Mouse (Mus musculus): ENCODE measurements around the gene Mettl24.
"Not testable (repeated sequence)": the region's sequence is repeated elsewhere in the genome, so short reads cannot be mapped to it uniquely, and the experiment has no call there.

The Mettl24 gene

DNA sequence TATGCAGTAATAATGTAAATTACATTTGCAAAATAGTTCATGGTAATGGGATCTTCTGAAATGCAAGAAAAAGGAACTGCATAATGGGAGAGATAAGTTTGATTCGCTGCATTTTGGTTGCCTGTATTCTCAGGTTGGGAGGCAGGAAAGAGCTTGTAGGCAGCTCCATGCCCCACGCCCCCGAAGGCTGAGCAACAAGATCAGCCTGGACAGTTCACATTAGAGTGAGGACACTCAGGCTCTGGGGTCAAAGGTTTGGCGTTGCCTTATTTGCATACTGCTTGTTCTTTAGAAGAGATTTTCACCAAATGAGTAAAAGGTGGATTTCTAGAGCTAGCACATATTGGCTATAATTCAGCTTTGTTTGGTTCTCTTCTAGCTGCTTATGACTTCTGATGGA, 123.1 kb downstream of the Mettl24 start:
- no peak for DNase-seq (ENCODE audit: low spot score in 2 of 2)

DNA sequence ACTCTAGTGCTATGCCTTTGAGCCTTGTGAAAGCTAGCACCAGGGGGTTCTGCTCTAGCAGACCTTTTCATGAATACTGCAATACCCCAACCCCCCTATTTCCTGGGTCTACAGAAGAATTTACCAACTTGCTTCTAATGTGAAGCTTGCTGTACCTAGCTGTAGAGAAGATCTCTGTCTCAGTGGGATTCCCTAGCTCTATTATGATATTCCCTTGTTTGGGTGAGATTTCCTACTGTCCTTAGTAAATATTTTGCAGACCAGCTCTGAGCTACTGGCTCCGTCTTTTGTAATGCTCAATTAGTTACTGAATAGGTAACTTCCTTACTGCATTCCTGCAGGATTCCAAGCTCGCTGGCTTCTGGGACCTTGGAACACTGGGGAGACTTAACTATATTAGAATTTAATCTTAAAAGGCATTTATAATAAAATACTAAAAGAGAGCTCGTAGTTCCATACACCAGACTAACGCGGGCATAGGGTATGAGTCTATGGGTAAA, 126.4 kb downstream of the Mettl24 start:
- not testable (repeated sequence) for DNase-seq (ENCODE audit: low spot score in 2 of 2)

DNA sequence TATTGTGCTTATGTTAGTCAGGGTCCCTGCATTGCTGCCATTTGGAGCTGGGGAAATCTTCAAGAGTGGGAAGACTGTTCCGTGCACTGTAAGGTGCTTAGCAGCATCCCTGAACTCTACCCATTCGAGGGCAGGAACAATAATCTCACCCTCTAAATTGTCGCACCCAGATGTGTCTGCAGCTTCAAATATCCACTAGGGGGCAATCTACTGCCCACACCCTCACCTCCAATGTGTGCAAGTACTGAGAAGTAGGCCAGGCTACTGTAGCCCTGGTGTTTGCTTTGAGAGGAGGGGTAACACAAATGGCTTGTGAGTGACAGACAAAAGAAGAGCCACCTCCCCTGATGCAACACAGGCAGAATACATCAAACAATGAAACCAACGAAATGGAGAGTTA, 130.5 kb downstream of the Mettl24 start:
- DNase-seq (ENCODE audit: low spot score in 2 of 2), result no peak

DNA sequence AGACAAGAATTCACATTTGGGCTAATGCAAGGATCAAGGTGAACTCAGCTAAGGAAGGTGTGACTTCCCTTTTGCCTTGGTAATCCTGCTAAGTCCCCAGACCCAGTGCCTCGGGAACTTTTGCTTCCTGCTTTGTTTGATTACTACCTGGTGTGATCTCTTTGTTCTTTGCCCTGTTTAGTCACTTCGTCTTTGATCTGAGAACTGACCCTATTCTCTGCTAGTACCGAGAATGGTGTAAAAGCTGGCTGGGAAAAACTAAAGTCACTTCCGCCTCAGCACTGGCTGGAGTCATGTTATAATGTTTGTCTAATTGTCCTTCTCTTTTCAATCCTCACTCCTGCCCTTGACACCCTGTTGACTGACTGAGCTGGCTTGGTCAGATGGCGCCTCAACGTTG, 133.4 kb downstream of the Mettl24 start:
- no peak for DNase-seq (ENCODE audit: low spot score in 2 of 2)

DNA sequence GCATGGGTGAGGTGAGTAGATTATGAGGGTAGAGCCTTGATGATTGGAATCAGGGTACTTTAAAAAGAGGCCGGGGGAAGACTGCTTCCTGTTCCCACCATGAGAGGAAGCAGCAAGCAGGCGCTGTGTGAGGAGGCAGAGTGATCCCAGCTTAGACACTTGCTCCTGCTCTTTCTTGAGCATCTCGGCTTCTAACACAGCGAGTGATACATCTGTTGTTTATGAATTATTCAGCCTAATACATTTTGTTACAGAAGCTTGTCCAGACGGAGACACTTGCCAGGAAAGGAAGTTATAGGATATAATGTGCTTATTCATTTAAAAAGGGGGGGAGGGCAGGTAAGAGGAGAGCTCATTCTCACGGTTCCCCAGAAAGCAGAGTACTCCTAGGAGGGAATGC, 142.9 kb downstream of the Mettl24 start:
- DNase-seq (ENCODE audit: low spot score in 2 of 2), result no peak

DNA sequence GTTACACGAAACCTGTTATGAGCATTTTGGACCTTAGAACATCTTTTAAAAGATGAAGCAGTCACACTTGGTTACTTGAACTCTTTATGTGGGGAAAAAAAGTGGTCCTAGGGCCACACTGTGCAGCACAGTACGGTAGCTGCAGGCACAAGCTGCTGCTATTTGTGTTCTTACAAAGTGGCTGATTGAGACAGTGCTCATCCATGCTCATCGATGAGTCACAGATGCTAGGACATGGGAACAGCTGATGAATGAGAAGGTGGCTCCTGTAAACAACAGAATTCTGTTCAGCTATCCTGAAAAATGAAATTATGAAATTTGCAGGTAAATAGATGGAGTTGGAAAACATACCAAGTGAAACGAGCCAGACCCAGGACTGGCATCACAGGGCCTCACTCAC, 144.6 kb downstream of the Mettl24 start:
- DNase-seq (ENCODE audit: low spot score in 2 of 2), result no peak

DNA sequence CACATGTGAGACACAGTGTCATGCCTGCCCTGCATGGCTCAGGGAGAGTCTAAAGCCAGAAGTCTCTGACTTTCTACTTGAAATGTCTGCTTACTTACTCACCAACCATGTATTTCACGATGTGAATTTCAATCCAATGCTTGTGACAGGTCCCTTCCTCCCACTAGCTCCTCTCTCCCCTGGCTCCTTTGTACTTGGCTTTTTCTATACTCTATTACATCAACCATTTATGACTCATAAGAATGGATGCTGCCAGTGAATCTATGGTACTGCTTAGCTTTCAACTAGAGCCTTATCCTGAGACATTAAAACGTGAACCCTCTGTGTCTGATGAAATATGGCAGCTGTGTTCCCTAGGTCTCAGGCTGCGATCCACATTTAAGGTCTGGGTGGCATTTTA, 147.2 kb downstream of the Mettl24 start:
- DNase-seq (ENCODE audit: low spot score in 2 of 2), result no peak

DNA sequence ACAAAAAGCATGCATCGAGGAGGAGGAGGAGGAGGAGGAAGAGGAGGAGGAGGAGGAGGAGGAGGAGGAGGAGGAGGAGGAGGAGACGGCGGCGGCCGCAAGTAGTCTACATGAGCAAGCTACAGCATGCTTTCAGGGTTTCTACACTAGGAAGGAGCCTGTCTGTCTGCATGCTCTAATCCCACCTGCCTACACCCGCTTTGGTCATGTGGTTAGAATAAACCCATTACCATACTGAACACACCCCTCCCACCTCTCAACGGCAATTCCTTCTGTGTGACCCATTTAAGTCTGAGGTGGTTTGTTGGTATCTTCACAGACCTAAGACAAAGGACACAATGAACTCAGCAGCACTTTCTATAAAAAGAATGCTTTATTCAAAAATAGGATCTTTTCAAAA, 148.2 kb downstream of the Mettl24 start:
- DNase-seq (ENCODE audit: low spot score in 2 of 2), result no peak

DNA sequence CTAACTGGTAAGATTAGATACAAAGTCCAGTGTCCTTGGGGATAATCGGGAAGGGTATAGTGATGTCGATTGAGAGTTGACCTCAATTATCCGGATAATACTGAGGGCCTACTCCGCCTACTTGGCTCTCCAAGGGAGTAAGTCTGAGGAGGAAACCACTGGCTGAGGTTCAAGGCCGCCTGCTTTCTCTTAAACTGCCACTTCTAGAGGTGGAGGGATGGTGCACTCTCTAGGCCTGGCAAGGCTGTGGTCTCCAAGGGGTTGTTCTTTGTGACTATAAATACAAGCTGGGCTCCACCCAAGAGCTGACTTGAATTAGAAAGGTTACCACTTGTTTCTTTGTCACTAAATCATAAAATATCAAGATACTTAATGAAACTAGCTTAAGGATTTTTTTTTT, 157.0 kb downstream of the Mettl24 start:
- peak in 1 of 2 experiments; percentile 27 for DNase-seq (ENCODE audit: low spot score in 2 of 2)

DNA sequence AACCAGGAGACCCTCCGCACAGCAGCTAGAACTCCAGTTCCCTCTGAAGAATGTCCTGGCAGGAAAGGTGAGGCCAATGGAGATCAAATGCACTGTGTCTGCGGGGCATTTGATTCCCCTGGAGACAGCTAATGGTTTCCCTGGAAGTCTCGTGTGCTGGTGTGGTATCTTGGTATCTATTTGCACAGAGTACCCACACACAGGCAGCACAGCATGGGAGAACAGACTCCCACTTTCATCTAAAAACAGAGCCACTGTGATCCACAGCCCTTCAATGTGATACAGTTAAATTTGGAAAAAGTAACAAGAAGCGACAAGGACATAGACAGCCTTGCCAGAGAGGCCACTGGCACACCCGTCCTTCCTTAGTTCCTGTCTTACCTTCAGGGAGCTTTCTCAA, 160.8 kb downstream of the Mettl24 start:
- no peak for DNase-seq (ENCODE audit: low spot score in 2 of 2)

DNA sequence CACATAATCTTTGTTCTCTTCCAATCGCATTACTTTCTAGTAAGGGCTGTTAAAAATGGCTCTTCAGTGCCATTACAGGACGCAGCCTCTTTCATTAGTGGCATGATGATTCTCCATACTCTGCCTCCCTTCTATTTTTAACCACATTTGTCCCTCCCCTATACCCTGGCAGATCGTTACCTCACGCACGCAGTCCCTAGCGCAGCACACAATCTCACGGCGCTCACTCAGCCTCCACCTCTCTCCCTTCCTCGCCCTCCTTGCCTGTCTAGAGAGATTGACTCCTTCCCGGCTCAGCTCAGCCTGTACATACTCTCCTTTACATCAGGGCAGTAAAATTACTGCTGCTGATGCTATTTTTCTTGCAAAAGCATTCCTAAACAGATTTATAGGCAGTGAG, 161.5 kb downstream of the Mettl24 start:
- DNase-seq (ENCODE audit: low spot score in 2 of 2), result no peak

DNA sequence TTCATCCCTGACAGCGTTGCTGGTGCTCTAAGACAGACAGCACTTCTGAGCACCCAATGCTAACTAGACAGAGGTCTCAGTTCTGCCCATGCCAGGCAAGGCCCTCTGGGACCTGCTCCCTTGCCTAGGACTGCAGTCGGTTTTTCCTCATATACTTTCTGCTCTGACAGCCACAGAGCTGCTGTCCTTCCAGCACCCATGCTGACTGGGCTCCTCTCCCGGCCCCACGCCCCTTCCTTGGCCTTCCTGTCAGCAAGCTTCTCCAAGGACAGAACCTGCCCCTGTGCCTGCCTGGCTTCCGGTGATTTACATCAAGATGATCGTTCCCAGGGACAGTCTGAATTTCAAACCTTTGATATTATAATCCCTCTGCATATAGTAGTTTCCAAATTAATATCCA, 162.5 kb downstream of the Mettl24 start:
- no peak for DNase-seq (ENCODE audit: low spot score in 2 of 2)

DNA sequence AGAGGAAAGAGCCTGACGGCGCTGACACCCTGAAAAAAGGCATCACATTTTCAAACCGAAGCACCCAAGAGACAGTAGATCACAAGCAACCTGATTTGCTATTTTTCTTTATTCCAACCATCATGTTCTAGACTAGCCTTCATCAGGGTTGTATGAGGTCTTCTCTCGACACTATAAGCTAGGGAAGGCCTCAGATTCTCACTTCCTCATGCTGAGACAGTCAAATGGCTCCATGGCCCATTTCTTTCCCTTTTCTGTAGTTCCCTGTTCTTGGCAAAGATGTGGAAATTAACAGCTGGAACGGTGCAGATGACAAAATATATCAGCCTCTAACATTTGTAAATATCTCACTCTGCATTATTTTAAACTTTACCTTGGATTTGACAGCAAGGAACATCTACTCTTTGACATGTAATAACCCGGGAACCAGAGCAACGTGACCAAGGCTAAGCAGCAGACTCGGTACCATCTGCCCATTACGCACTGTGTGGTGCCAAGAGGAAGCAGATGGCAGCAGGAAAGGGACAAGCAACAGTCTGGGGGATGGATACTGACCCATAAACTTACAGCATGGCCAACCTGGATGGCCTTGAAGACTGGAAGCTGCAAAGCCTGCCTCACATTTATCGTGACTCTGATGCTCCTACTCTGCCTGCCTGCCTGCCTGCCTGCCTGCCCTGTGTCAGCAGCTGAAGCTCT, 164.2 kb downstream of the Mettl24 start:
- DNase-seq (ENCODE audit: low spot score in 2 of 2), result no peak

DNA sequence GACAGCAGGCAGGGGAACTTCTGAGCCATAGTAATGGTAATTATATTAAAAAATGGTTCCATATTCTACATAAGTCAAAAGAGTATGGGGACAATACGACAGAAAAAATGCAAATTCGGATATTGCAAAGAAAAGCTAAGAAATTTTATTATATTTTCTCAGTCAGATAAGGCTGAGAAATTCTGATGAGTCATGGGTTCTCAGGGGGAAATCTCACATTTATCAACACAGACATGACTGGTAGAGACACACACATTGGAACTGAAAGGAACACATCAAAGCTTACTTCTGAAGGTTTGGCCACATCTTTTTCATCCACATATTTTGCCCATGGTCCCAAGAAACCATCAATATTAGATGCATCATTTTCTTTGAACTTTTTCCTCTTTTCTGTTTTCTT, 167.6 kb downstream of the Mettl24 start:
- DNase-seq (ENCODE audit: low spot score in 2 of 2), result no peak

DNA sequence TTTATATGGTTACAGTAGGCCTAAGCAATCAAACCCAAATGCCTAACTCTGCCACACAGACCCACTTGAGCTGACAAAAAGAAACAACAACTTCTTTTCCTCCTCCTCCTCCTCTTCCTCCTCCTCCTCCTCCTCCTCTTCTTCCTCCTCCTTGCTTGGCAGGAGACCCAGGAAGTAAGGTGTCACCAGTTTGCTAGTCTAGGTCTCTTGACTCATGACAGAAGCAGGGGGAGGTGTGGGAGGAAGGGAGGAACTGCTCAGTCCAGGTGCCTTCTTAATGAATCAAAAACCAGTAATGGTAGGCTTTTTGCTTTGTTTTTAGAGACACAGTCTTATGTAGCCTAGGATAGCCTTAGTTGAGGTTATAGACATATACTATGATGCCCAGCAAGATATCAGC, 168.1 kb downstream of the Mettl24 start:
- DNase-seq (ENCODE audit: low spot score in 2 of 2), result no peak

DNA sequence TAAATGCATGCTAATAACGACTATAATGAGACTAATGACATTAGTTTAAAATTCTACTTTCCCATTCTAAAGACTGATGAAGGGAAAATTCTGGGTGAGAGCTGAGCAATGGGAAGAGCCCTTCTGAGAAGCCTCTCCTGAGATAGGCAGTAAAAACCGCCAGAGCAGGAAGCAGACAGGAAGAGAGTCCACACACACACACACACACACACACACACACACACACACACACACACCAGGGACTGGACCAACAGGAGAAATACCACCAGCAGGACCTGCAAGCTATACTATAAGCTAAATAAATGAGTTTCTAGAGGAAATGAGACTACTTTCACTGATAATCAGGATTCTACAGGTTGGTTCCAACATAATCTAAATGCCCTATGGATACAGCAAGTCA, 172.5 kb downstream of the Mettl24 start:
- DNase-seq (ENCODE audit: low spot score in 2 of 2), result no peak

DNA sequence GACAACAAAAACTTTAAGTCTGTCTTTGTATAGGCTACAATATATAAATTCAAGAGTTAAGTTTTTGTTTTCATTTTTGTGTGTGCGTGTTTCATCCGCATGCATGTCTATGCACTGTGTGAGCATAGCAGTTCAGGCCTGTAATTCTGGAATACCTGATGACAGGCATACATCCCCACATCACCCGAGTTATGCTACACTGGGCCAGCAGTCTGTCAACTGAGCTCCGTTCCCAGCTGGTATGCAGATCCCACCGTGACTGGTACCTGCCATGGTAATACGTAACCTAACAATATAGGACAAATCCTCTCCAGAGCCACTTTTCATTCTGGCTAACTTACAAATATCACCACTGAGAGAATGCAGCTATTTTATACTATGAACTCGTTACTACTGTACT, 173.6 kb downstream of the Mettl24 start:
- DNase-seq (ENCODE audit: low spot score in 2 of 2), result no peak

DNA sequence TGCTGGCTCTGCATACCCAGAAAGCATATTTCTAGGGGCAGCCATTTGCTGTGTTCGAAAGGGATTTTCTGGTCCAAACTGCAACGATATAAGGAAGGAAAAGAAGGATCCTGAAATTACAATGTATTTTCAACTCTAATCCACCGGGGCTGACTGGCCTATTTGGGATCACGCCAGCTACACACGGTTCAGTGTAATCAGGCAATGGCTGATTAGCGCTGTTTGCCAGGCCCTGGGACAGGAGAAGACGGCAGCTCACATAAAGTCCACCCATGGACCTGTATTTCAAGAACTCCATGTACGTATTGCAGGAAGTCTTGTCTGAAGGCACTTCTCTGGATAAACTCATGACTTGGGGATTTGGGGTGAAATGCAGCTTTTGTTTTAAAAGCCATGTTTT, 174.5 kb downstream of the Mettl24 start:
- DNase-seq (ENCODE audit: low spot score in 2 of 2), result no peak
